Comparison of ENCODE assay signal across 12 mouse cellular contexts in genomic region chr10:54059679-54060249, GRCm38 (mm10). TPM values are rescaled to one million over a fixed set of nuclear protein-coding genes. Genes with fewer than 3 reads are reported as not detected.
A peak's percentile ranks its signal among the peaks of the same experiment; 100 is the strongest.
DNase-seq lines count a peak whose midpoint lies in the region; ATAC-seq and TF ChIP-seq lines count a peak whose summit lies in the region.
"Had no signal": no experiment of that assay in that cellular context is flagged by ENCODE, and none has a peak within 500 bp of the region (broad histone marks: within the 10 kb centered on the region; RNA-seq: fewer than 3 reads in every experiment).

No protein-coding gene starts in this region.

- H3K4me3 ChIP-seq in heart, embryonic 13.5 days = no peak overlapping the region
- no peak overlapping the region for H3K4me3 ChIP-seq in forebrain, postnatal 0 days (ENCODE audit: low read depth, low read length)
- H3K4me3 ChIP-seq: limb, embryonic 12.5 days had no signal

- peaks cover 41% of the 10 kb centered on the region for H3K4me1 ChIP-seq in heart, embryonic 13.5 days
- no peaks in the 10 kb centered on the region for H3K4me1 ChIP-seq in forebrain, postnatal 0 days (ENCODE audit: insufficient read depth)

- intact Hi-C loops in heart, postnatal 14 days (cut with DNase I) = loop anchor here (2.0 kb wide), 1 partner anchor 19 kb away; no protein-coding TSS in a partner anchor

- peak overlapping the region; percentile 55 for H3K27ac ChIP-seq in heart, embryonic 13.5 days (replicated peaks)
- H3K27ac ChIP-seq in forebrain, postnatal 0 days (ENCODE audit: low read depth, low read length) = no peak overlapping the region
- H3K27ac ChIP-seq: limb, embryonic 12.5 days had no signal

- no peak for ATAC-seq in heart, embryonic 13.5 days (ENCODE audit: extremely low read depth, insufficient number of reproducible peaks, low FRiP score, low TSS enrichment)
- peak; percentile 76 for ATAC-seq in forebrain, postnatal 0 days

- 34% methylated on average over 6 of the region's 6 CpGs for WGBS in heart, embryonic 13.5 days
- 50% methylated on average over 6 of the region's 6 CpGs for WGBS in forebrain, postnatal 0 days

- DNase-seq in heart, postnatal 14 days = no peak
- peak; percentile 26 for DNase-seq in retina, embryonic 14.5 days (ENCODE audit: low spot score)
- no peak for DNase-seq in retina, postnatal 1 day
- DNase-seq in forebrain, postnatal 0 days = peak; percentile 56
- no peak for DNase-seq in cerebellum, adult 11-12 months
- no peak for DNase-seq in frontal cortex, postnatal 25 days (ENCODE audit: low spot score in 2 of 2)
- DNase-seq: cerebellum, adult 9-10 months; lung, postnatal 4 days; right cerebral cortex, postnatal 4 days; thymus, postnatal 25 days had no signal

- H3K9ac ChIP-seq in heart, embryonic 13.5 days = peak overlapping the region; percentile 33; the same call in 1 of the 2 replicates
- H3K9ac ChIP-seq in forebrain, postnatal 0 days = no peak overlapping the region
- H3K9ac ChIP-seq: limb, embryonic 12.5 days had no signal

- H3K36me3 ChIP-seq in heart, embryonic 13.5 days = peaks cover 8% of the 10 kb centered on the region; the same call in 1 of the 2 replicates
- H3K36me3 ChIP-seq in forebrain, postnatal 0 days (ENCODE audit: insufficient read depth) = no peaks in the 10 kb centered on the region

- no peaks in the 10 kb centered on the region for H3K27me3 ChIP-seq in heart, embryonic 13.5 days (replicated peaks)
- H3K27me3 ChIP-seq in forebrain, postnatal 0 days (ENCODE audit: insufficient read depth, low read length) = no peaks in the 10 kb centered on the region

- no peaks in the 10 kb centered on the region for H3K9me3 ChIP-seq in heart, embryonic 13.5 days
- H3K9me3 ChIP-seq in forebrain, postnatal 0 days (ENCODE audit: low read length) = no peaks in the 10 kb centered on the region
- H3K9me3 ChIP-seq: limb, embryonic 12.5 days had no signal

- H3K4me2 ChIP-seq in heart, embryonic 13.5 days = peak overlapping the region; percentile 38
- H3K4me2 ChIP-seq in forebrain, postnatal 0 days (ENCODE audit: low read depth) = no peak overlapping the region
- H3K4me2 ChIP-seq: limb, embryonic 12.5 days had no signal

- peak; percentile 69 for TF ChIP-seq CTCF in forebrain, postnatal 0 days (IDR thresholded peaks at IDR 0.05; ENCODE audit: low read depth)

RNA-seq across cellular contexts. Expression of gene Man1a, which starts 16.6 kb away (rescaled TPM):
- polyA plus RNA-seq in heart, embryonic 13.5 days (2015; fragmentation: Nextera tagmentation; extraction: Ambion mirVana) = 4.2 and 4.3 TPM in 2 replicates
- 10 to 100 TPM; 32.1 to 36.6 TPM for total RNA-seq in heart, postnatal 14 days (2021)
- 24.6 and 25.4 TPM in 2 replicates for total RNA-seq in forebrain, postnatal 0 days (2014; rRNA removed)
- 3.8 and 4.7 TPM in 2 replicates for polyA plus RNA-seq in forebrain, postnatal 0 days (2015; fragmentation: Nextera tagmentation; extraction: Ambion mirVana)

Comparison
In these comparisons a context has a peak if more than half of its experiments do, and no peak if none do; other contexts are left out.
1. DNase-seq: peak in retina, embryonic 14.5 days (single experiment) and forebrain, postnatal 0 days (single experiment); none in heart, postnatal 14 days (0 of 2), retina, postnatal 1 day (single experiment), cerebellum, adult 11-12 months (single experiment) and frontal cortex, postnatal 25 days (0 of 2).